Mouse (Mus musculus): ENCODE results near the gene Mospd1.
A peak's percentile ranks its signal among the peaks of the same experiment; 100 is the strongest.

DNA sequence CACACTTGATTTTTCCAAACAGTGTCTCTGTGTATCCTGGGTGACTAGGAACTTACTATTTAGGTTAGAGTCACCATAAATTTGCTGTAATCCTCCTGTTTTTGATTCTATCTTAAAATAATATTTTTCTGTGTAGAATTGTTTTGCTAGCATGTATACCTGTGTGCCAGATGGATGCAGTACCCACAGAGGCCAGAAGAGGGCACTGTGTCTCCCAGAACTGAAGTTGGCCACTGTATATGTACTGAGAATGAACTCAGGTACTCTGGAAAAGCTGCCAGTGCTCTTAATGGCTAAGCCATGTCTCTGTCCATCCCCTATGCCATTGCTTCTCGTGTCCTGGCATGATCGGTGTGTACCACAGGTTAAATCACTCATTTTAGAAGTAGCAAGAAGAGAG lies 28.8 kb downstream of the Mospd1 start:
- TF ChIP-seq CTCF (conservative IDR thresholded peaks at IDR 0.05; ENCODE audit: low read length) (peak; percentile 66), POU5F1 (IDR thresholded peaks at IDR 0.05; ENCODE audit: borderline replicate concordance, low read length) (no peak), NANOG (IDR thresholded peaks at IDR 0.05; ENCODE audit: borderline replicate concordance, low read length) (no peak)

All from E14TG2a.4 (cell line).